Mouse (Mus musculus): Measurements from ENCODE around the gene Gpr84. TPM values are rescaled to one million over a fixed set of nuclear protein-coding genes. Genes with fewer than 3 reads are reported as not detected.

Gpr84 gene
- polyA plus RNA-seq, 1 experiment: 0.06 TPM

DNA sequence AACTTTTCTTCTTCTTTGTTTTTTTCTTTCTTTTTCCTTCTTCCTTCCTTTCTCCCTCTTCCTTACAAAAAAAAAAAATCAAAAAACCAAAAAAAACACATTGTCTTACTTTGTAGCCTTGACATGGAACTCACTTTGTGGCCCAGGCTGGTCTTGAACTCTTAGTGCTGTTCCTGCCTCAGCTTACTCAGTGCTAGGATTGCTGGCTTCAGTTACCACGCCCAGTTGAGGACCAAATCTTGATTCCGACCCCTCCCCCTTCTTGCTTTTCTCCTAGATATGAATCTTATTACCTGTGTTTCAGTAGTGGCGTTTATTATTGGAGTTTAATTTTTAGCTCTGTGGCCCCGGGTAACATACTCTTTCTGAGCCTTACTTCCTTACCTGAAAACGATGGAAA is 51.2 kb downstream of the Gpr84 start:
- 57% methylated on average over 5 of the region's 5 CpGs for WGBS
- no peak overlapping the region for H3K4me3 ChIP-seq (ENCODE audit: low read depth, low read length)
- H3K27ac ChIP-seq (ENCODE audit: insufficient read depth, low read depth, low read length): no peak overlapping the region
- H3K4me1 ChIP-seq (ENCODE audit: control insufficient read depth, insufficient read depth, insufficient read length, low read length): peaks cover 13% of the 10 kb centered on the region
- H3K27me3 ChIP-seq (ENCODE audit: control insufficient read depth, insufficient read depth, low read length): no peaks in the 10 kb centered on the region
- no peaks in the 10 kb centered on the region for H3K36me3 ChIP-seq (ENCODE audit: control insufficient read depth, insufficient read depth, low read length)
- TF ChIP-seq POLR2A (IDR thresholded peaks at IDR 0.05; ENCODE audit: low read depth, low read length) (no peak), CTCF (IDR thresholded peaks at IDR 0.05; ENCODE audit: extremely low read depth, insufficient read length, insufficient replicate concordance, low read depth, low read length) (no peak)

Other genes with a start within 250 kb of the Gpr84 start
- 9.1 and 9.8 TPM in 2 replicates for gene Smug1, start 143.5 kb downstream of the Gpr84 start, polyA plus RNA-seq (2012; rRNA removed)
- 1.5 and 2.8 TPM in 2 replicates for gene Cbx5, start 70.8 kb downstream of the Gpr84 start, polyA plus RNA-seq (2012; rRNA removed)
- gene Hnrnpa1, start 70.2 kb downstream of the Gpr84 start, polyA plus RNA-seq (2012; rRNA removed): 12.0 and 29.5 TPM in 2 replicates
- gene Nfe2, start 52.2 kb downstream of the Gpr84 start, polyA plus RNA-seq (2012; rRNA removed): 0.39 and 0.83 TPM in 2 replicates
- 64.9 and 111 TPM in 2 replicates for gene Copz1, start 37.9 kb downstream of the Gpr84 start, polyA plus RNA-seq (2012; rRNA removed)
- gene Zfp385a, start 29.5 kb upstream of the Gpr84 start, polyA plus RNA-seq (2012; rRNA removed): 6.1 and 7.5 TPM in 2 replicates
- 8.8 and 9.4 TPM in 2 replicates for gene Itga5, start 56.2 kb upstream of the Gpr84 start, polyA plus RNA-seq (2012; rRNA removed)
- gene Gtsf1, start 119.9 kb upstream of the Gpr84 start, polyA plus RNA-seq (2012; rRNA removed): not detected in 2 replicates
- gene Gtsf2, start 137.9 kb upstream of the Gpr84 start, polyA plus RNA-seq (2012; rRNA removed): not detected in 2 replicates
- 3.4 and 5.9 TPM in 2 replicates for gene Nckap1l, start 143.2 kb upstream of the Gpr84 start, polyA plus RNA-seq (2012; rRNA removed)
- gene Pde1b, start 192.4 kb upstream of the Gpr84 start, polyA plus RNA-seq (2012; rRNA removed): 2.3 and 4.2 TPM in 2 replicates
- 2.3 and 2.7 TPM in 2 replicates for gene Ppp1r1a, start 227.4 kb upstream of the Gpr84 start, polyA plus RNA-seq (2012; rRNA removed)

Measured in small intestine, adult 2 months (tissue).